Mouse (Mus musculus) bone marrow macrophage, adult 2 months (primary cell): ENCODE results near the gene Edn3.

Experiments
- CTCF ChIP-seq: IDR thresholded peaks from 2 replicates; pipeline ENCODE4 v1.5.1; 2012; ENCODE audit warnings: low read depth, mild to moderate bottlenecking, low read length, moderate library complexity
- POLR2A ChIP-seq: IDR thresholded peaks from 2 replicates; pipeline ENCODE4 v1.6.1; 2012; ENCODE audit warnings: mild to moderate bottlenecking, low read depth, low read length, borderline replicate concordance

DNA sequence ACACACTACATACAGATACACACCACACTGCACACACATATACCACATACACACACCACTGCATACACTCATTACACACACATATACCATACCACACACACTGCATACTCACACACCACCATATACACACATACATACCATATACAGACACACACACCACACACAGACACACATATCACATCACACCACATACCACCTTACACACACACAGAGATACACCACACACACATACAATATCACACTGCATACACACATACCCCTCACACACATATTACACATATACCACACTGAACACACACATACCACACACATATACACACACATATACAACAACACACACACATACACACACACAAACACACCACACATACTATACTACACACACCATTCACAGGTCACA lies 44.5 kb upstream of the Edn3 start:
- TF ChIP-seq CTCF (no peak), POLR2A (no peak)
